Mouse (Mus musculus): ENCODE results near the gene Zbtb14. TPM values are rescaled to one million over a fixed set of nuclear protein-coding genes. Genes with fewer than 3 reads are reported as not detected.
A peak's percentile ranks its signal among the peaks of the same experiment; 100 is the strongest.

The Zbtb14 gene
- polyA plus RNA-seq, 2 experiments: 13.1 to 17.7 TPM

DNA sequence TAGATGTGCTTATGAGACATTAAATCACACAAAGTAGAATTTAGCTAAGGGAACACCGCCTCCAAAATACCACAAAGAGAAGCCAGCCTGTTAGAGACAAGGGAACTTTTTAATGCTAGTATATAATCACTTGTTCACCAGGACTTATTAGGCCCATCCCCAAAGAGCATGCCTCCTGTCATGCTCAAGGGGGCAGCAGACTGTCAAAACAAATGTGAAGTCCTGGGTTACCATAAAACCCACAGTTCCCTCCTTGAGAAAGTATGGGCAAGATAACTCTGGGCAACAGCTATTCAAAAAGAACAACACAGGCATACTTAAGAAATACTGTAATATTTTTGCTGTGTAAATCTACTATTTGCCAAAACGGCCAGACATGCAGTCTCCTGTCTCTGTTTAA, 18.3 kb downstream of the Zbtb14 start:
- DNase-seq (ENCODE audit: low spot score) (no peak), ATAC-seq (ENCODE audit: low FRiP score, low read depth) (no peak)
- H3K27me3 ChIP-seq (ENCODE audit: control insufficient read depth, insufficient read depth, low read length): no peaks in the 10 kb centered on the region
- H3K4me3 ChIP-seq (replicated peaks; ENCODE audit: low read length): no peak overlapping the region
- H3K9me3 ChIP-seq (ENCODE audit: control insufficient read depth, low read length): 0 out of 2 replicates have a peak, but pooled peaks cover 3% of the 10 kb centered on the region
- H3K4me2 ChIP-seq (replicated peaks; ENCODE audit: low read depth, low read length, severe bottlenecking): no peak overlapping the region
- H3K27ac ChIP-seq (replicated peaks; ENCODE audit: low read depth, low read length): no peak overlapping the region
- WGBS: 72% methylated on average over 2 of the region's 2 CpGs
- TF ChIP-seq POLR2A (IDR thresholded peaks at IDR 0.05; ENCODE audit: borderline replicate concordance, extremely low read depth, insufficient read depth, insufficient read length): no peak
- no peak overlapping the region for H3K9ac ChIP-seq (ENCODE audit: low read depth, low read length, severe bottlenecking)
- H3K36me3 ChIP-seq (ENCODE audit: control insufficient read depth, insufficient read depth, low read length): no peaks in the 10 kb centered on the region
- H3K4me1 ChIP-seq (ENCODE audit: control insufficient read depth, insufficient read depth, low read length): no peaks in the 10 kb centered on the region

DNA sequence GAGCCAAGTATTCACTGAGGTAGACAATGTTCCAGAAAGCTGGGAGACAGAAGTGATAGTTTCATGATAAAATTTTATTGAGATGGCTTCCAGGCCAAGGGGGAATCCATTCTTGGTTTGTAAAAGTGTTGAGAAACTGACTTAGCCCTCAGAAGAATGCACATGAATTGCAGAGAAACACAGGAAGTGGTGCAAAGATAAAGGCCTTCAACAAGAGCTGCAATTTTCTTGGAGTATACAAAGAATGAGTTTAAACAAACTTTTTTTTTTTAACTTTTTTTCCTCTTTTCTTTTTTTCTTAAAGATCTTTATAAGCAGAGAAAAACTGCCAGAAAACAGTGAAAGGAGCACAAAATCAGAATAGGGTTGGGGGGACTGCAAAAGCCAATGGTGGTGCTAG, 33.3 kb downstream of the Zbtb14 start:
- H3K4me2 ChIP-seq (replicated peaks; ENCODE audit: low read depth, low read length, severe bottlenecking): peak overlapping the region; percentile 75
- H3K27ac ChIP-seq (replicated peaks; ENCODE audit: low read depth, low read length): no peak overlapping the region
- DNase-seq (ENCODE audit: low spot score) (no peak), ATAC-seq (ENCODE audit: low FRiP score, low read depth) (no peak)
- no peaks in the 10 kb centered on the region for H3K36me3 ChIP-seq (ENCODE audit: control insufficient read depth, insufficient read depth, low read length)
- H3K9me3 ChIP-seq (ENCODE audit: control insufficient read depth, low read length): no peaks in the 10 kb centered on the region
- TF ChIP-seq POLR2A (IDR thresholded peaks at IDR 0.05; ENCODE audit: borderline replicate concordance, extremely low read depth, insufficient read depth, insufficient read length): no peak
- H3K4me3 ChIP-seq (replicated peaks; ENCODE audit: low read length): peak overlapping the region; percentile 64
- H3K27me3 ChIP-seq (ENCODE audit: control insufficient read depth, insufficient read depth, low read length): no peaks in the 10 kb centered on the region
- H3K4me1 ChIP-seq (ENCODE audit: control insufficient read depth, insufficient read depth, low read length): 0 out of 2 replicates have a peak, but pooled peaks cover 4% of the 10 kb centered on the region
- H3K9ac ChIP-seq (ENCODE audit: low read depth, low read length, severe bottlenecking): no peak overlapping the region

DNA sequence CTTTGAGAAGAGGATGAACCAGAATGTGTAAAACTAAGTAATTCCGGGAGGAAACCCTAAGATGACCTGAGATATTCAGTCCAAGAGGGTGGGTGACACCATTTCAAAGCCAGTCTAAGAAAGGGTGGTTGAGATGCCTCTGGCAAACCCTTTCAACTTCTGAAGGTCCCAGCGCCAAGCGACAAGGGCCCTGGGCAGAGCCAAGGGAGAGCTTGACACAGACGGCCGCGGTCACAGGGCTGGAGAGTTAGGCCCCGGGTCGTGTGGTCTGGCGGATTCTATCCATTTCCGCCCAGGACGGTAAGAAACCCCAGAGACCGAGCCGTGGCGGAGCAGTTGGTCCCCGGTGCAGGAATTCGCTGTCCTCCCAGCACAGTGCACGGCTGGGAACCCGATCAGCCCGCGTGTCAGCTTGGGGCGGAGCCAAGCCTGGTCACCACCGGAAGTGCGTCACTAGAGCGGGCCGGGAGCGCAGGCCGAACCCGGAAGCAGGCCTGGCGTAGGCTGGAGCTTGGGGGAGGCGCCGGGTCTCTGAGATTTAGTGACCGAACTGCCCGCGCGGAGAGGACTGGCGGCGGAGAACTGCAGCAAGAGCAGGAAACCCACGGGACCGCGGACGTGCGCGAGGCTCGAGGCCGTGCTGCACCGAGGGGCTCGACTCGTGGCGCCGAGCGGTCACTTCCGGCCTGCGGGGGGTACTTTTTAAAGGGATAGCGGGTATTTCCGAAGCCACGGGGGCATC, 34.2 kb downstream of the Zbtb14 start:
- Histone ChIP-seq H3K4me3 (replicated peaks; ENCODE audit: low read length) (peak overlapping the region; percentile 64), H3K36me3 (ENCODE audit: control insufficient read depth, insufficient read depth, low read length) (no peaks in the 10 kb centered on the region), H3K27me3 (ENCODE audit: control insufficient read depth, insufficient read depth, low read length) (no peaks in the 10 kb centered on the region), H3K4me1 (ENCODE audit: control insufficient read depth, insufficient read depth, low read length) (0 out of 2 replicates have a peak, but pooled peaks cover 4% of the 10 kb centered on the region), H3K27ac (replicated peaks; ENCODE audit: low read depth, low read length) (peak overlapping the region; percentile 95), H3K9ac (ENCODE audit: low read depth, low read length, severe bottlenecking) (peak overlapping the region; percentile 90), H3K9me3 (ENCODE audit: control insufficient read depth, low read length) (no peaks in the 10 kb centered on the region), H3K4me2 (replicated peaks; ENCODE audit: low read depth, low read length, severe bottlenecking) (peak overlapping the region; percentile 75)
- WGBS: under 1% methylated on average over 53 of the region's 56 CpGs
- ATAC-seq (ENCODE audit: low FRiP score, low read depth): peak; percentile 100
- TF ChIP-seq POLR2A (IDR thresholded peaks at IDR 0.05; ENCODE audit: borderline replicate concordance, extremely low read depth, insufficient read depth, insufficient read length): peak; percentile 88; the same call in 1 of the 2 replicates
- peak; percentile 94 for DNase-seq (ENCODE audit: low spot score)

DNA sequence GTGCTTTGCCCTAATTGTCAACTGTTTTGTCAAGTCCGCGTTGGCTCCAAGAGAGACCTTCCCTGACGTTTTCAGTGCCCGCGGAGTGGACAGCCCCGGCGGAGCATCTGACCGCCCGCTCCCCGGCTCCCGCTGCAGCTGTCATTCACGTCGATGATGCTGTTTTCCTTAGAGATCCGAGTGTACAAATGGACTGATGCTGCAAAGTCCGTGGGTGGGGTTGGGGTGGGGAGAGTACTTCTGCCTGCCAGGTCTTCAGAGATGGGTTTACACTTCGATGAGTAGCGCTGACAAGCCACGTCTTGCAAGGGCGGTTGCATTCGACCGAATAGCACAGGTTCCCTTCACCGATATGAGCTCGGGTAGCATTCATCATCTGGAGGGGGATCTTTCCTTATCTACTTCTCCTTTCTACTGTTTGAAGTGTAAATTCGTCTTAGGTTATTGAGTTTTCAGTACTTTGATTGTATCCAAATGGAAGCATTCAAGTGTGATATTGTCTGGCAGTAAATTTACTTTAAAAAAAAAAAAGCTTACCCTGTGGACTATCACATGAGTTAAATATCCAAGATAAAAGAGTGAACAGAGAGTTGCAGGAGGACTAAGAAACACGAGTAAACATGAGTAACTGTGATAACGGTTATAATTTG, 35.0 kb downstream of the Zbtb14 start:
- Histone ChIP-seq H3K27me3 (ENCODE audit: control insufficient read depth, insufficient read depth, low read length) (no peaks in the 10 kb centered on the region), H3K36me3 (ENCODE audit: control insufficient read depth, insufficient read depth, low read length) (no peaks in the 10 kb centered on the region), H3K4me2 (replicated peaks; ENCODE audit: low read depth, low read length, severe bottlenecking) (peak overlapping the region; percentile 75), H3K27ac (replicated peaks; ENCODE audit: low read depth, low read length) (peak overlapping the region; percentile 95), H3K4me3 (replicated peaks; ENCODE audit: low read length) (peak overlapping the region; percentile 64), H3K4me1 (ENCODE audit: control insufficient read depth, insufficient read depth, low read length) (0 out of 2 replicates have a peak, but pooled peaks cover 4% of the 10 kb centered on the region), H3K9me3 (ENCODE audit: control insufficient read depth, low read length) (no peaks in the 10 kb centered on the region), H3K9ac (ENCODE audit: low read depth, low read length, severe bottlenecking) (peak overlapping the region; percentile 90)
- DNase-seq (ENCODE audit: low spot score) (no peak), ATAC-seq (ENCODE audit: low FRiP score, low read depth) (peak; percentile 48)
- 4% methylated on average over 23 of the region's 26 CpGs for WGBS
- TF ChIP-seq POLR2A (IDR thresholded peaks at IDR 0.05; ENCODE audit: borderline replicate concordance, extremely low read depth, insufficient read depth, insufficient read length): no peak

DNA sequence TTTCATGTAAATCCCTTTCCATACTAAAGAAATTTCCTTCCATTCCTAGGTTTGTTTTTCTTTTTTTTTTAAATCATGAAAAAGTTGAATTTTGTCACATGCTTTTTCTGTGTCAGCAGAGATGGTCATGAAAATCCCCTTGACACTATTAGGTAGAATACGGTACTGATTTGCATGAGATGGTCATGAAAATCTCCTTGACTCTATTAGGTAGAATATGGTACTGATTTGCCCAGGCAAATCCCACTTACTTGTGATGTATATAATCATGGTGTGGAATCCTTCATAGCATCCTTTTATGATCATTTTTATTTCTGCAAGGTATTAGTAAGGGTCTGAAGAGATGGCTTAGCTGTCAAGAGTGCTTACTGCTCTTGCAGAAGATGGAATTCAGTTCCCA, 38.7 kb downstream of the Zbtb14 start:
- Histone ChIP-seq H3K9ac (ENCODE audit: low read depth, low read length, severe bottlenecking) (no peak overlapping the region), H3K4me1 (ENCODE audit: control insufficient read depth, insufficient read depth, low read length) (no peaks in the 10 kb centered on the region), H3K36me3 (ENCODE audit: control insufficient read depth, insufficient read depth, low read length) (no peaks in the 10 kb centered on the region), H3K27ac (replicated peaks; ENCODE audit: low read depth, low read length) (no peak overlapping the region), H3K4me3 (replicated peaks; ENCODE audit: low read length) (no peak overlapping the region), H3K4me2 (replicated peaks; ENCODE audit: low read depth, low read length, severe bottlenecking) (no peak overlapping the region), H3K27me3 (ENCODE audit: control insufficient read depth, insufficient read depth, low read length) (no peaks in the 10 kb centered on the region), H3K9me3 (ENCODE audit: control insufficient read depth, low read length) (no peaks in the 10 kb centered on the region)
- TF ChIP-seq POLR2A (IDR thresholded peaks at IDR 0.05; ENCODE audit: borderline replicate concordance, extremely low read depth, insufficient read depth, insufficient read length): no peak
- WGBS: 4% methylated on average over 1 of the region's 1 CpGs
- ATAC-seq (ENCODE audit: low FRiP score, low read depth): no peak
- peak; percentile 22 for DNase-seq (ENCODE audit: low spot score)
